Mouse (Mus musculus): ENCODE measurements around the gene Rasgef1b.

Rasgef1b gene

GRCm38 (mm10) chr5:99292287-99292851 lies 436.5 kb downstream of the Rasgef1b start:
- DNase-seq (ENCODE audit: low spot score in 2 of 2) = no peak

- DNase-seq (ENCODE audit: low spot score in 2 of 2) = no peak
Observed at GRCm38 (mm10) chr5:99291084-99291830, 437.6 kb downstream of the Rasgef1b start.

GRCm38 (mm10) chr5:99288262-99288661 lies 440.6 kb downstream of the Rasgef1b start:
- no peak for DNase-seq (ENCODE audit: low spot score in 2 of 2)

GRCm38 (mm10) chr5:99287647-99288185 lies 441.1 kb downstream of the Rasgef1b start:
- DNase-seq (ENCODE audit: low spot score in 2 of 2) = no peak

- DNase-seq (ENCODE audit: low spot score in 2 of 2) = no peak
Observed at GRCm38 (mm10) chr5:99286575-99286974, 442.3 kb downstream of the Rasgef1b start.

GRCm38 (mm10) chr5:99286024-99286423 lies 442.8 kb downstream of the Rasgef1b start:
- DNase-seq (ENCODE audit: low spot score in 2 of 2) = no peak

- DNase-seq (ENCODE audit: low spot score in 2 of 2) = no peak
Observed at GRCm38 (mm10) chr5:99284369-99284768, 444.5 kb downstream of the Rasgef1b start.

GRCm38 (mm10) chr5:99283636-99284035 lies 445.2 kb downstream of the Rasgef1b start:
- no peak for DNase-seq (ENCODE audit: low spot score in 2 of 2)

GRCm38 (mm10) chr5:99280536-99280935 lies 448.3 kb downstream of the Rasgef1b start:
- no peak for DNase-seq (ENCODE audit: low spot score in 2 of 2)

GRCm38 (mm10) chr5:99279016-99279757 lies 449.7 kb downstream of the Rasgef1b start:
- no peak for DNase-seq (ENCODE audit: low spot score in 2 of 2)

- no peak for DNase-seq (ENCODE audit: low spot score in 2 of 2)
Observed at GRCm38 (mm10) chr5:99278364-99278763, 450.5 kb downstream of the Rasgef1b start.

- no peak for DNase-seq (ENCODE audit: low spot score in 2 of 2)
Observed at GRCm38 (mm10) chr5:99277536-99277935, 451.3 kb downstream of the Rasgef1b start.

- DNase-seq (ENCODE audit: low spot score in 2 of 2) = no peak
Observed at GRCm38 (mm10) chr5:99274119-99274563, 454.7 kb downstream of the Rasgef1b start.

GRCm38 (mm10) chr5:99271531-99271930 lies 457.3 kb downstream of the Rasgef1b start:
- no peak for DNase-seq (ENCODE audit: low spot score in 2 of 2)

- no peak for DNase-seq (ENCODE audit: low spot score in 2 of 2)
Observed at GRCm38 (mm10) chr5:99269131-99269530, 459.7 kb downstream of the Rasgef1b start.

- DNase-seq (ENCODE audit: low spot score in 2 of 2) = no peak
Observed at GRCm38 (mm10) chr5:99267338-99267737, 461.5 kb downstream of the Rasgef1b start.

- no peak for DNase-seq (ENCODE audit: low spot score in 2 of 2)
Observed at GRCm38 (mm10) chr5:99266301-99266700, 462.6 kb downstream of the Rasgef1b start.

GRCm38 (mm10) chr5:99262197-99262920 lies 466.5 kb downstream of the Rasgef1b start:
- no peak for DNase-seq (ENCODE audit: low spot score in 2 of 2)

- DNase-seq (ENCODE audit: low spot score in 2 of 2) = no peak
Observed at GRCm38 (mm10) chr5:99261121-99261724, 467.6 kb downstream of the Rasgef1b start.

GRCm38 (mm10) chr5:99258003-99258500 lies 470.8 kb downstream of the Rasgef1b start:
- DNase-seq (ENCODE audit: low spot score in 2 of 2) = no peak
